Mouse (Mus musculus) lung, embryonic 14.5 days (tissue): ENCODE measurements around the gene Med15. TPM values are rescaled to one million over a fixed set of nuclear protein-coding genes. Genes with fewer than 3 reads are reported as not detected.

ENCODE experiments used
- ATAC-seq: fragments of 200-750 bp; cut with Nextera tagmentation; 2 replicates; pipeline ENCODE4 v1.8.0; 2017; ENCODE audit warnings: mild to moderate bottlenecking, moderate TSS enrichment, moderate library complexity; ENCODE audit not compliant: insufficient read depth
- DNase-seq: peaks from one replicate; pipeline ENCODE4 v3.0.0-alpha.2; 2015
- H3K27ac ChIP-seq: fragments of 300-500 bp; sonication (generic); 2 replicates; pipeline ENCODE4 v1.5.1; 2014; ENCODE audit warnings: low read depth, mild to moderate bottlenecking, moderate library complexity
- H3K27me3 ChIP-seq: fragments of 300-500 bp; sonication (generic); 2 replicates; pipeline ENCODE4 v1.6.1; 2014; ENCODE audit warnings: low read length, control low read depth; ENCODE audit not compliant: insufficient read depth
- H3K36me3 ChIP-seq: fragments of 300-500 bp; sonication (generic); 2 replicates; pipeline ENCODE4 v1.6.1; 2014; ENCODE audit warnings: control low read depth; ENCODE audit not compliant: insufficient read depth
- H3K4me1 ChIP-seq: fragments of 300-500 bp; sonication (generic); 2 replicates; pipeline ENCODE4 v1.6.1; 2014; ENCODE audit warnings: antibody characterized with exemption, control low read depth; ENCODE audit not compliant: insufficient read depth
- H3K4me2 ChIP-seq: fragments of 300-500 bp; sonication (generic); 2 replicates; pipeline ENCODE4 v1.6.1; 2014; ENCODE audit warnings: mild to moderate bottlenecking
- H3K4me3 ChIP-seq: fragments of 300-500 bp; sonication (generic); 2 replicates; pipeline ENCODE4 v1.5.1; 2014; ENCODE audit warnings: low read depth, low read length
- H3K9ac ChIP-seq: fragments of 300-500 bp; sonication (generic); 2 replicates; pipeline ENCODE4 v1.6.1; 2014
- H3K9me3 ChIP-seq: fragments of 300-500 bp; sonication (generic); 2 replicates; pipeline ENCODE4 v1.6.1; 2016; ENCODE audit warnings: low read depth, low read length, control low read depth
- CTCF ChIP-seq: IDR thresholded peaks from 2 replicates; pipeline ENCODE4 v1.5.1; 2016; ENCODE audit warnings: antibody characterized with exemption, low read depth
- WGBS: fragments of 180-500 bp; shearing (Covaris S2); extraction: QIAGEN DNeasy Blood & Tissue Kit; methylation state at CpG from one replicate; pipeline ENCODE4 v1.1.7; 2014; 5-methylcytosine and 5-hydroxymethylcytosine counted together
- polyA plus RNA-seq: library from polyadenylated mRNA; unstranded; fragments of >200 nt; fragmentation: Nextera tagmentation; extraction: Ambion mirVana; gene quantifications from 2 replicates; pipeline ENCODE4 v1.2.1, GENCODE M21; 2014

Med15 gene
- polyA plus RNA-seq, 1 experiment from 2014 or later, result 46.0 TPM

- Histone ChIP-seq H3K27ac (no peak overlapping the region), H3K9me3 (no peaks in the 10 kb centered on the region), H3K4me3 (no peak overlapping the region), H3K4me1 (0 out of 2 replicates have a peak, but pooled peaks cover 5% of the 10 kb centered on the region), H3K36me3 (peaks cover 21% of the 10 kb centered on the region), H3K27me3 (no peaks in the 10 kb centered on the region), H3K4me2 (peak overlapping the region; percentile 91), H3K9ac (no peak overlapping the region)
- TF ChIP-seq CTCF, result no peak
- DNase-seq, result peak; percentile 19
- WGBS, result 23% methylated on average over 1 of the region's 1 CpGs
- ATAC-seq, result no peak
Observed at GRCm38 (mm10) chr16:17761074-17761473, 28.4 kb upstream of the Med15 start.

GRCm38 (mm10) chr16:17760657-17761056 lies 28.0 kb upstream of the Med15 start:
- TF ChIP-seq CTCF, result peak; percentile 75
- H3K27ac ChIP-seq, result no peak overlapping the region
- DNase-seq (peak; percentile 79), ATAC-seq (0 out of 2 replicates have a peak, but pooled peaks have one; percentile 10)
- H3K4me3 ChIP-seq, result peak overlapping the region; percentile 67
- H3K36me3 ChIP-seq, result peaks cover 17% of the 10 kb centered on the region
- H3K4me1 ChIP-seq, result 0 out of 2 replicates have a peak, but pooled peaks cover 5% of the 10 kb centered on the region
- no peaks in the 10 kb centered on the region for H3K9me3 ChIP-seq
- H3K27me3 ChIP-seq, result no peaks in the 10 kb centered on the region
- 33% methylated on average over 8 of the region's 8 CpGs for WGBS
- H3K9ac ChIP-seq, result no peak overlapping the region
- H3K4me2 ChIP-seq, result peak overlapping the region; percentile 91

DNA sequence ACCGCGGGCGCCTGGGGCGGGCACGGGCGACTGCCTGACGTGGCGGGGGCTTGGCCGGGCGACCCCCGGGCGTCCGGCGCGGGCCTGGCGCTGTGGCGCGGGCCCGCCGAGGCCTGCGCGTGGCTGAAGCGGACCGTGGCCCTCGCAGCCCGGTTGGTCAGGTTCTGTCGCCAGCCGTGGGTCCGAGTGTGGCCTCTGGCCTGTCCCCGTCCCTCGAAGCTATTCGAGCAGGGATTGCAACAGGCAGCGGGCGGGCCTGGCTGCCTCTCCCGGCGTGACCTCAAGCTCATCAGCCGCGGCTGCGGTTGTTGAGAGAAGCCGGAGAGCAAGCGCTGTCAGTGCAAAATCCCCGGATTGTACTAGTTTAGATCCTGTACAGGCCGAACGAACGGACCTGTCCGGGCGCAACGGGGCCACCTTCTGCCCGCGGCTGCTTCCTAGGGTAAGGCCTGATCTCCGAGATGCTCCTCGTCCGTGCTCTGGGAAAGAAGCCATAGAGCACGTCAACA lies 27.2 kb upstream of the Med15 start:
- ATAC-seq (peak; percentile 57), DNase-seq (peak; percentile 62)
- peak overlapping the region; percentile 91 for H3K4me2 ChIP-seq
- 0 out of 2 replicates have a peak, but pooled peaks cover 5% of the 10 kb centered on the region for H3K4me1 ChIP-seq
- peaks cover 15% of the 10 kb centered on the region for H3K36me3 ChIP-seq
- peak overlapping the region; percentile 68; the same call in 1 of the 2 replicates for H3K27ac ChIP-seq
- H3K9ac ChIP-seq, result peak overlapping the region; percentile 87
- H3K9me3 ChIP-seq, result no peaks in the 10 kb centered on the region
- H3K4me3 ChIP-seq, result peak overlapping the region; percentile 67
- no peak for TF ChIP-seq CTCF
- no peaks in the 10 kb centered on the region for H3K27me3 ChIP-seq
- WGBS, result under 1% methylated on average over 54 of the region's 54 CpGs

- Histone ChIP-seq H3K9ac (peak within 1 kb of the TSS; percentile 87), H3K4me2 (peak within 1 kb of the TSS; percentile 91), H3K27ac (peak within 1 kb of the TSS; percentile 68; the same call in 1 of the 2 replicates), H3K27me3 (no peaks in the 10 kb centered on the region), H3K4me1 (0 out of 2 replicates have a peak, but pooled peaks cover 5% of the 10 kb centered on the region), H3K9me3 (no peaks in the 10 kb centered on the region), H3K4me3 (peak within 1 kb of the TSS; percentile 67), H3K36me3 (peaks cover 11% of the 10 kb centered on the region)
- DNase-seq (peak; percentile 95), ATAC-seq (peak; percentile 96)
- under 1% methylated on average over 22 of the region's 28 CpGs for WGBS
- TF ChIP-seq CTCF, result no peak
Observed at GRCm38 (mm10) chr16:17759344-17759773, 26.7 kb upstream of the Med15 start, which contains the start of gene Klhl22. Gene Klhl22, plus strand, starts transcription at chr16:17759618.

DNA sequence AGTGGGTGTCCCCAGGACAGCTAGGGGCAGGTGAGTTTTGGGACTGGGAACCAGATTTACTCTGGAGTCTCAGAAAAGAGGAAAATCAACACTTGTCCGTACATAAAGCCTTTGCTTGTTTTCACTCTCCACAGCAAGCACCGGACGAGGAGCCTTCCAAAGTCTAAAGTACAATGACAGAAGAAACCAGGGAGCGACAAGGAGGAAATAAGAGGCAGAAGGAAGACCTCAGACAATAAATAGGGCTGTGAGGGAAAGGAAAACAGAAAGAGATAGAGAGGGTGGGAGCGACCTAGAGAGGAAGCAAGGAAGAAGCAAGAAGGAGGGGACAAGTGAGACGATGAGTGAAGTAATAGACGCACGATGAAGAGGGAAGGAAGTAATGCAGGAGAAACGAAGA lies 26.2 kb upstream of the Med15 start:
- no peak overlapping the region for H3K27ac ChIP-seq
- peak overlapping the region; percentile 91 for H3K4me2 ChIP-seq
- WGBS, result 34% methylated on average over 9 of the region's 9 CpGs
- peaks cover 7% of the 10 kb centered on the region for H3K36me3 ChIP-seq
- no peaks in the 10 kb centered on the region for H3K27me3 ChIP-seq
- 0 out of 2 replicates have a peak, but pooled peaks cover 5% of the 10 kb centered on the region for H3K4me1 ChIP-seq
- ATAC-seq, result no peak; the same call in 1 of the 2 replicates
- no peak for TF ChIP-seq CTCF
- H3K9ac ChIP-seq, result peak overlapping the region; percentile 87
- no peaks in the 10 kb centered on the region for H3K9me3 ChIP-seq
- H3K4me3 ChIP-seq, result peak overlapping the region; percentile 67
- DNase-seq, result no peak

DNA sequence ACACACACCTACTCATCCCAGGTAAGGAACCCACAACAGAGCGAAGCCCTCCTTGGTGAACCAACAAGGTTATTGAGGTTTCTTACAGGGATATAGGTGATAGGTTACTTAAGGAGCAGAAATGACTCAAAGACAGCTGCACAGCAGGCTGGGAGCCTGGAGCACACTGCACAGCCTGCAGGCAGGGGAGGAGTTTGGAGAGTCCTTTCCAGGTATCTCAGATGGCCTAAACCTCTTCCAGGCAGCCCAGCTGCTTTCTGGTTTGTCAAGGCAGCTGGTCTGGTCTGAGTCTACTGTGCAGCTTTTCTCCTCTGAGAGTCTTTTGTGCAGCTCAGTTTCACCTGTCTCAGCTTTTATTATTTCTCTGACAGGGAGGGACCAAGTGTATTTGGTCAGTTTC lies 25.1 kb upstream of the Med15 start:
- Histone ChIP-seq H3K4me2 (no peak overlapping the region), H3K36me3 (peaks cover 5% of the 10 kb centered on the region), H3K27ac (no peak overlapping the region), H3K4me1 (0 out of 2 replicates have a peak, but pooled peaks cover 5% of the 10 kb centered on the region), H3K4me3 (no peak overlapping the region), H3K9me3 (no peaks in the 10 kb centered on the region), H3K27me3 (no peaks in the 10 kb centered on the region), H3K9ac (no peak overlapping the region)
- no peak for TF ChIP-seq CTCF
- ATAC-seq (no peak), DNase-seq (no peak)
- WGBS, result 97% methylated on average over 1 of the region's 1 CpGs

DNA sequence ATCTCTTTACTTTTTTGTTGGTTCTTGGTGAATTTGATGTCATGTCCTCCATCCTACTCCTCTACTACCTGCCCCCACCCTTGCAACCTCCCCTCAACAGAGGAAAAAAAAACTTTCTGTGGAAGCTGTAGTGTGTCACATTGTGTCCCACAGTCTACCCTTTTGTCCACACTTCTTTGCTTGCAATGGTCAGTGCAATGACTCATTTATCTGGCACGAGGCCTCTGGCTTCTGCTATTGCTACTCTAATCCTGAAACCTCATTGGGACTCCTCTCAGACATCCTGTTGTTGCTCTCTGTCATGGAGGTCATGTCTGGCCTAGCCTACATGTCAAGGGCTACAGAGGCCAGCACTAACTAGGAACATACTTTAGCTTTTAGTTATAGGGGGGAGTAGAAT lies 21.0 kb upstream of the Med15 start:
- no peaks in the 10 kb centered on the region for H3K27me3 ChIP-seq
- no peak for DNase-seq
- 43% methylated on average over 1 of the region's 1 CpGs for WGBS
- H3K27ac ChIP-seq, result no peak overlapping the region; the same call in 1 of the 2 replicates
- H3K9me3 ChIP-seq, result no peaks in the 10 kb centered on the region
- ATAC-seq, result no peak; the same call in 1 of the 2 replicates
- no peak overlapping the region for H3K4me3 ChIP-seq
- no peaks in the 10 kb centered on the region for H3K36me3 ChIP-seq
- no peaks in the 10 kb centered on the region for H3K4me1 ChIP-seq
- H3K9ac ChIP-seq, result no peak overlapping the region
- no peak overlapping the region for H3K4me2 ChIP-seq
- no peak for TF ChIP-seq CTCF
